Mouse (Mus musculus) right cerebral cortex, postnatal 14 days (tissue): ENCODE data around the gene Mtor.

Experiments used
- DNase-seq: peaks from one replicate; pipeline ENCODE4 v3.0.0; 2022

The Mtor gene

GRCm38 (mm10) chr4:148601871-148602270 lies 153.5 kb downstream of the Mtor start:
- DNase-seq: no peak

DNA sequence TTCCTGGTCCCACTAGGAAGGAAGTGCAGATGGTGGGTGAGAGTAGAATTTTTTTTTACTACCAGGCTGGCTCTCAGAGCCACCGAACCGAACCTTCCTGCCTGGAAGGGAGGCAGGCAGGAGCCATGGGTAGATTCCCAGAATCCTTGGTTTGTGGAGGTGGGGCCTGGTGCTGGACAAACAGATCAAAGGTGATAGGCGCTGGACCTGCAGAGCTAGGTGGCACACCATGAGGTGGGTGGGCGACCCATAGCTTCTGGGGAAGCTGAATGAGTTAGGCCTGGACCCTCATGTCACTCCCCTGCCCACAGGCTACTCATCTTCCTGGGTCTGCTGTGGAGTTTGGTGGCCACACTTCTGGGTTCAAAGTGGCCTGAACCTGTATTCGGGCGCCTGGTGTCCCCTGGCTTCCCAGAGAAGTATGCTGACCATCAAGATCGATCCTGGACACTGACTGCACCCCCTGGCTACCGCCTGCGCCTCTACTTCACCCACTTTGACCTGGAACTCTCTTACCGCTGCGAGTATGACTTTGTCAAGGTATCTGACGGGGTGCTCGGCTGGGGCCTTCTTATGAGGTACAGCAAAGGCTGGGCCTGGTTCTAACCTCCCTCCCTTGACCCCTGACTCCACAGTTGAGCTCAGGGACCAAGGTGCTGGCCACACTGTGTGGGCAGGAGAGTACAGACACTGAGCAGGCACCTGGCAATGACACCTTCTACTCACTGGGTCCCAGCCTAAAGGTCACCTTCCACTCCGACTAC lies 154.1 kb downstream of the Mtor start, which contains the start of gene Masp2:
TSS of gene Masp2 (plus strand) at position 198 of the 764 bp plus-strand sequence.
- DNase-seq: no peak

GRCm38 (mm10) chr4:148603376-148604139 lies 155.1 kb downstream of the Mtor start:
- DNase-seq: no peak

- DNase-seq: peak; percentile 48
Observed at GRCm38 (mm10) chr4:148604141-148604540, 155.7 kb downstream of the Mtor start.

- peak; percentile 71 for DNase-seq
Observed at GRCm38 (mm10) chr4:148604541-148605165, 156.2 kb downstream of the Mtor start.
